Mouse (Mus musculus) ES-E14 (cell line): ENCODE data around the gene Trpm8. TPM values are rescaled to one million over a fixed set of nuclear protein-coding genes. Genes with fewer than 3 reads are reported as not detected.

Source experiments
- DNase-seq: peaks from one replicate; pipeline ENCODE4 v3.0.0-alpha.2; 2013; ENCODE audit warnings: low read depth, low spot score
- H3K27ac ChIP-seq: 2 replicates; pipeline ENCODE4 v1.5.1; 2012; ENCODE audit warnings: low read depth, mild to moderate bottlenecking, low read length, moderate library complexity, mixed read lengths; ENCODE audit not compliant: poor library complexity, insufficient read depth, severe bottlenecking
- H3K36me3 ChIP-seq: 2 replicates; pipeline ENCODE4 v1.6.1; 2012; ENCODE audit warnings: mild to moderate bottlenecking, low read length, moderate library complexity, mixed read lengths; ENCODE audit not compliant: control insufficient read depth, poor library complexity, insufficient read depth, severe bottlenecking
- H3K4me1 ChIP-seq, 2 experiments: fragments of 150-350 bp in 1 of 2; sonication (generic) in 1 of 2; 2 replicates each; pipeline ENCODE4 v1.6.1; 2012; ENCODE audit warnings: low read length in 2 of 2, mild to moderate bottlenecking in 1 of 2, mixed read lengths in 1 of 2; ENCODE audit not compliant: control insufficient read depth in 2 of 2, insufficient read depth in 2 of 2, poor library complexity in 1 of 2
- H3K4me3 ChIP-seq, 2 experiments: fragments of 150-350 bp in 1 of 2; sonication (generic) in 1 of 2; 2 replicates each; pipeline ENCODE4 v1.5.1; 2012; ENCODE audit warnings: low read length in 2 of 2, low read depth in 1 of 2, mild to moderate bottlenecking in 1 of 2, mixed read lengths in 1 of 2; ENCODE audit not compliant: insufficient read depth in 1 of 2, poor library complexity in 1 of 2, severe bottlenecking in 1 of 2
- H3K9ac ChIP-seq: 2 replicates; pipeline ENCODE4 v1.6.1; 2012; ENCODE audit warnings: low read depth, mild to moderate bottlenecking, low read length, mixed read lengths; ENCODE audit not compliant: poor library complexity, insufficient read depth, severe bottlenecking
- H3K9me3 ChIP-seq: fragments of 150-350 bp; sonication (generic); 2 replicates; pipeline ENCODE4 v1.6.1; 2012; ENCODE audit warnings: low read depth, mild to moderate bottlenecking, low read length; ENCODE audit not compliant: control insufficient read depth, insufficient read depth
- CHD2 ChIP-seq: IDR thresholded peaks from 2 replicates; pipeline ENCODE4 v1.6.1; 2014; ENCODE audit warnings: mild to moderate bottlenecking, low read depth, low read length, inconsistent platforms
- HCFC1 ChIP-seq: IDR thresholded peaks from 2 replicates; pipeline ENCODE4 v1.6.1; 2012; ENCODE audit warnings: low read length, inconsistent platforms, borderline replicate concordance; ENCODE audit not compliant: insufficient read depth
- MAFK ChIP-seq: IDR thresholded peaks from 2 replicates; pipeline ENCODE4 v1.6.1; 2014; ENCODE audit warnings: mild to moderate bottlenecking, low read depth, low read length, inconsistent platforms; ENCODE audit not compliant: insufficient read depth
- ZC3H11A ChIP-seq: IDR thresholded peaks from 2 replicates; pipeline ENCODE4 v1.6.1; 2012; ENCODE audit warnings: low read depth, mild to moderate bottlenecking, inconsistent platforms, low read length, borderline replicate concordance
- ZNF384 ChIP-seq: IDR thresholded peaks from 2 replicates; pipeline ENCODE4 v1.6.1; 2012; ENCODE audit warnings: low read depth, low read length, inconsistent platforms
- in situ Hi-C, 2 experiments: fragments of 600-800 bp; cut with MboI; formaldehyde crosslinking; loops; one replicate each; pipeline ENCODE4 v1.15.1; 2025; ENCODE audit warnings: low sequenced_read_pairs in 2 of 2, inconsistent platforms in 1 of 2; ENCODE audit not compliant: unreplicated experiment in 2 of 2
- total RNA-seq: library from RNA; depleted of rRNA; stranded (reverse); fragments of 300-350 nt; gene quantifications from 2 replicates; pipeline ENCODE4 v1.2.3, GENCODE M21; 2012

The Trpm8 gene
- total RNA-seq, 1 experiment = 0.04 TPM

DNA sequence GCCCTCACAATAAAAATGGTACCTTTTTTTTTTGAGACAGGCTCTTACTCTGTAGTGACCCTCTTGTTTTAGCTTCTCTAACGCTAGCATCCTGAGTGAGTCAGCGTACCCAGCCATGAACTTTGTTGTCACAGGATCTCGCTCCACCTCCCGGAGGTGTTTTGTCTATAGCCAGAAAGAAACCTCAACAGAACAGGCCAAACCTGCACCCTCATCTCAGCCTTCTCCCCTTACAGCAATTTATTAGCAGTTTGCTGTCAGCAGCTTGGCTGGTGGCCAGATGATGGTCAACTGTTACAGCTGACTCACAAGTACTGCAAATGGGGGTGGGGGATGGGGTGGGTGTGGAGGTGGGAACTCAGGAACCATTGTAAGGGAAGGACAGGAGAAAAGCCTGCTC, 15.2 kb upstream of the Trpm8 start:
- in situ Hi-C loops = no loop called here
- no peak overlapping the region for H3K9ac ChIP-seq
- H3K27ac ChIP-seq = no peak overlapping the region
- H3K36me3 ChIP-seq = peaks cover 50% of the 10 kb centered on the region
- TF ChIP-seq MAFK (no peak), ZNF384 (no peak), CHD2 (no peak; the same call in 1 of the 2 replicates)
- peaks cover 3% of the 10 kb centered on the region; the same call in 1 of the 2 replicates for H3K9me3 ChIP-seq
- peaks cover 3 to 4% of the 10 kb centered on the region in 2 experiments; a peak in 2 of 4 replicates for H3K4me1 ChIP-seq
- DNase-seq = no peak
- no peak overlapping the region for H3K4me3 ChIP-seq

- DNase-seq = no peak
- Histone ChIP-seq H3K27ac (no peak overlapping the region), H3K9me3 (peaks cover 3% of the 10 kb centered on the region; the same call in 1 of the 2 replicates)
Measured at GRCm38 (mm10) chr1:88262961-88263360, 14.5 kb upstream of the Trpm8 start.

GRCm38 (mm10) chr1:88263778-88264177, 13.7 kb upstream of the Trpm8 start:
- no peak for TF ChIP-seq CHD2
- no peak for TF ChIP-seq ZNF384
- TF ChIP-seq HCFC1 = no peak
- Histone ChIP-seq H3K4me3 (no peak overlapping the region), H3K36me3 (peaks cover 64% of the 10 kb centered on the region), H3K9me3 (peaks cover 3% of the 10 kb centered on the region; the same call in 1 of the 2 replicates), H3K9ac (no peak overlapping the region), H3K27ac (no peak overlapping the region), H3K4me1 (peaks cover 3 to 4% of the 10 kb centered on the region in 2 experiments; a peak in 2 of 4 replicates)
- in situ Hi-C loops = no loop called here
- DNase-seq = no peak

More at GRCm38 (mm10) chr1:88262961-88263360, 14.5 kb upstream of the Trpm8 start:
- in situ Hi-C loops = no loop called here
- Histone ChIP-seq H3K4me1 (peaks cover 3 to 4% of the 10 kb centered on the region in 2 experiments; a peak in 2 of 4 replicates), H3K9ac (no peak overlapping the region), H3K36me3 (peaks cover 56% of the 10 kb centered on the region), H3K4me3 (no peak overlapping the region)
- TF ChIP-seq ZC3H11A = no peak
- no peak for TF ChIP-seq HCFC1
- TF ChIP-seq MAFK = no peak
- TF ChIP-seq ZNF384 = no peak
- TF ChIP-seq CHD2 = no peak

DNA sequence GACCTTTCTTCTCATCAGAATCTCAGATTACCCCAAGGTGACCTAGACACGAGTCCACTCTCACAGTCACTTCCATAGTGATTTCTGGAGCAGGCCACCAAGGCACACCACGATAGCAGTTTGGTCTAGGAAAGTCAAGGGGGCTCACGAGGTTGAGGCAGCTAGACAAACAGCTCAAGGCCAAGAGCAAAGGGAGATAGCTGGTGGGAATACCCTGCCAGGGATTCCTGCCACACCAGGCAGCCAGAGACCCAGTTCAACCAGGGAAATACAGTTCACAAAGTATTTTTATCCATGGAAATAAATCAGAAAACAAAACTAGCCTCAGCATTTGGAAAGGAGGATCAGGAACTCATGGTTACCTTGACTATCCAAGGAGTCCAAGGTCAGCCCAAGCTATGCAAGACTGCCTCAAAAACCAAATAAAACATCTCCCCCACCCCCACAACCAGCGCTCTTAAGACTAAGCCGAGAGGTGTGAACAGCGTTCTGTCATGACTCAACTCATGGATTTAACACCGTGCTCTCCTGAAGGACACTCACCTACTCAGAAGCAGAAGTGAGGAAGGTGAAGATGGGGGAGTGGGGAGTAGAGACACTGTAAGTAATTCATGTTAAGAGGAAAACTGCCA, 13.1 kb upstream of the Trpm8 start:
- Histone ChIP-seq H3K4me1 (peaks cover 3 to 4% of the 10 kb centered on the region in 2 experiments; a peak in 2 of 4 replicates), H3K4me3 (no peak overlapping the region), H3K36me3 (peaks cover 70% of the 10 kb centered on the region), H3K27ac (no peak overlapping the region), H3K9ac (no peak overlapping the region), H3K9me3 (peaks cover 3% of the 10 kb centered on the region; the same call in 1 of the 2 replicates)
- no peak for DNase-seq
- in situ Hi-C loops = no loop called here
- TF ChIP-seq MAFK (no peak), ZNF384 (no peak), CHD2 (no peak), HCFC1 (no peak), ZC3H11A (no peak)

GRCm38 (mm10) chr1:88264869-88265240, 12.6 kb upstream of the Trpm8 start:
- TF ChIP-seq MAFK = no peak
- no peak for TF ChIP-seq CHD2
- Histone ChIP-seq H3K4me3 (no peak overlapping the region), H3K9me3 (peaks cover 3% of the 10 kb centered on the region; the same call in 1 of the 2 replicates), H3K9ac (no peak overlapping the region), H3K4me1 (peaks cover 3 to 4% of the 10 kb centered on the region in 2 experiments; a peak in 2 of 4 replicates), H3K27ac (no peak overlapping the region), H3K36me3 (peaks cover 75% of the 10 kb centered on the region)
- no peak for DNase-seq
- in situ Hi-C loops = no loop called here
